ENCODE assay signal across 8 mouse cellular contexts in the genomic region with DNA sequence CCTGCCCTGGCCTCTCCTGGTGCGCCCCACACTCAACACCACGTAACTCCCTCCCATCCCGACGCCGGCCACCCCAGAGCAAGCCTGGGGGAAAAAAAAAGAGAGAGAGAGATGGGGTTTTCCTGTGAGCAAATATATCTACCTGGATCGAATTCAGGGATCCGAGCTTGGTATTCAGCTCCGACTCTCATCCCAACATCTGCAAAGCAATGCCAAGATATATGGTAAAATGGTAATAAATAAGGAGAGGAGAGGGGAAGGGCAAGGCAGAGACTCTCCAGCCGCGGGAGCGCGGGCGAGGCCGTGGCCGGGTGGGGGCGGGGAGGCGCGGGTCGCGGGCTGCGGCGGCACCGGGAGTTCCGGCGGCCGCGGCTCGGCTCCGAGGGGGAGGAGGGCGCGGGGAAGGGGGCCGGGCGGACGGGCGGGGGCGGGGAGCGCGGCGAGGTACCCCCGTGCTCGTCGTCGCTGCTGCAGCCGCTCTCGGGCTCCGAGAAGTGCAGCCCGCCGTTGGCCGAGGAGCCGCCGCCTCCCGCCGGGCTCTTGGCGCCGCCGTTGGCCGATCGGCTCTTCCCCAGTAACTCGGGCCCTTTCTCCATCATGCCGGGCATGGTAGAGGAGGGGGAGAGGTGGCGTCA. TPM values are rescaled to one million over a fixed set of nuclear protein-coding genes. Genes with fewer than 3 reads are reported as not detected.
A peak's percentile ranks its signal among the peaks of the same experiment; 100 is the strongest.
DNase-seq lines count a peak whose midpoint lies in the region; ATAC-seq and TF ChIP-seq lines count a peak whose summit lies in the region.

No protein-coding gene starts in this region.

- TF ChIP-seq EP300 in heart, postnatal 0 days (IDR thresholded peaks at IDR 0.05; ENCODE audit: low read depth) = no peak

- DNase-seq in heart, adult 8-10 months (ENCODE audit: low spot score) = peak; percentile 20
- no peak for DNase-seq in heart, adult 11 months
- DNase-seq in CD4-positive, CD25-positive, alpha-beta regulatory T cell, adult 2 months (ENCODE audit: low read depth, low spot score) = peak; percentile 50
- DNase-seq in adrenal gland, postnatal 36 days = peak; percentile 44 to 67
- DNase-seq in heart, postnatal 0 days (ENCODE audit: low spot score) = peak; percentile 32
- peak; percentile 29 for DNase-seq in retina, postnatal 7 days (ENCODE audit: low read depth, low spot score)
- no peak for DNase-seq in ovary, postnatal 36 days (ENCODE audit: low spot score)

- H3K9ac ChIP-seq in heart, postnatal 0 days (replicated peaks; ENCODE audit: low read depth, low read length) = peak overlapping the region; percentile 74
- peak overlapping the region; percentile 90 for H3K9ac ChIP-seq in liver, embryonic 15.5 days

- no peak for TF ChIP-seq CTCF in heart, postnatal 0 days (IDR thresholded peaks at IDR 0.05; ENCODE audit: low read depth)

- 1% methylated on average over 48 of the region's 61 CpGs for WGBS in heart, postnatal 0 days
- under 1% methylated on average over 31 of the region's 61 CpGs for WGBS in liver, embryonic 15.5 days (ENCODE audit: insufficient replicate concordance)

- H3K36me3 ChIP-seq in heart, postnatal 0 days (replicated peaks; ENCODE audit: control insufficient read depth, insufficient read depth, low read length) = peaks cover 14% of the 10 kb centered on the region; the same call in 1 of the 2 replicates
- H3K36me3 ChIP-seq in liver, embryonic 15.5 days (replicated peaks) = no peaks in the 10 kb centered on the region

- H3K27me3 ChIP-seq in heart, postnatal 0 days (ENCODE audit: control insufficient read depth, insufficient read depth, low read length) = no peaks in the 10 kb centered on the region
- H3K27me3 ChIP-seq in liver, embryonic 15.5 days = no peaks in the 10 kb centered on the region

- peak; percentile 24 for ATAC-seq in heart, postnatal 0 days (ENCODE audit: insufficient read depth, low read depth)
- ATAC-seq in liver, embryonic 15.5 days (ENCODE audit: insufficient read depth) = peak; percentile 45

- no peaks in the 10 kb centered on the region for H3K9me3 ChIP-seq in heart, postnatal 0 days (replicated peaks; ENCODE audit: control insufficient read depth, low read length)
- no peaks in the 10 kb centered on the region for H3K9me3 ChIP-seq in liver, embryonic 15.5 days (replicated peaks)

- peak overlapping the region; percentile 71 for H3K4me3 ChIP-seq in heart, postnatal 0 days (ENCODE audit: low read depth, low read length)
- H3K4me3 ChIP-seq in liver, embryonic 15.5 days (replicated peaks) = peak overlapping the region; percentile 91

- H3K4me2 ChIP-seq in heart, postnatal 0 days (ENCODE audit: low read depth, low read length) = peak overlapping the region; percentile 96
- H3K4me2 ChIP-seq in liver, embryonic 15.5 days = peak overlapping the region; percentile 98

- peaks cover 15% of the 10 kb centered on the region; the same call in 1 of the 2 replicates for H3K4me1 ChIP-seq in heart, postnatal 0 days (ENCODE audit: control insufficient read depth, insufficient read depth)
- H3K4me1 ChIP-seq in liver, embryonic 15.5 days (replicated peaks) = peaks cover 24% of the 10 kb centered on the region

- H3K27ac ChIP-seq in heart, postnatal 0 days (ENCODE audit: low read depth) = peak overlapping the region; percentile 99
- H3K27ac ChIP-seq in liver, embryonic 15.5 days (replicated peaks) = peak overlapping the region; percentile 94

RNA-seq across cellular contexts. Expression of gene Rcor3, which starts 0.5 kb away (rescaled TPM):
- 10 to 100 TPM; 29.7 to 41.6 (median 37.0) TPM for total RNA-seq in heart, adult 8-10 months (2022)
- total RNA-seq in adrenal gland, postnatal 36 days (2021) = 10 to 100 TPM; 24.0 to 27.9 TPM
- total RNA-seq in heart, postnatal 0 days (2014; rRNA removed; ENCODE audit: low replicate concordance) = 19.8 and 24.6 TPM in 2 replicates
- polyA plus RNA-seq in heart, postnatal 0 days (2015; fragmentation: Nextera tagmentation; extraction: Ambion mirVana) = 35.3 and 35.7 TPM in 2 replicates
- 8.9 and 9.0 TPM in 2 replicates for polyA plus RNA-seq in liver, embryonic 15.5 days (2015; fragmentation: Nextera tagmentation; extraction: Ambion mirVana)

RNA-seq across cellular contexts. Expression of gene Traf5, which starts 45.0 kb away (rescaled TPM):
- total RNA-seq in heart, adult 8-10 months (2022) = 1 to 10 TPM; 3.2 to 4.9 (median 4.3) TPM
- total RNA-seq in adrenal gland, postnatal 36 days (2021) = 1 to 10 TPM; 6.5 to 7.0 TPM
- total RNA-seq in heart, postnatal 0 days (2014; rRNA removed; ENCODE audit: low replicate concordance) = 5.7 and 51.1 TPM in 2 replicates
- 13.7 and 14.7 TPM in 2 replicates for polyA plus RNA-seq in heart, postnatal 0 days (2015; fragmentation: Nextera tagmentation; extraction: Ambion mirVana)
- 8.0 and 8.1 TPM in 2 replicates for polyA plus RNA-seq in liver, embryonic 15.5 days (2015; fragmentation: Nextera tagmentation; extraction: Ambion mirVana)

RNA-seq across cellular contexts. Expression of gene Kcnh1, which starts 53.2 kb away (rescaled TPM):
- total RNA-seq in heart, adult 8-10 months (2022) = under 1 TPM; 0.06 to 0.12 (median 0.10) TPM
- total RNA-seq in adrenal gland, postnatal 36 days (2021) = under 1 TPM; 0.16 to 0.36 TPM
- 0.19 and 0.31 TPM in 2 replicates for total RNA-seq in heart, postnatal 0 days (2014; rRNA removed; ENCODE audit: low replicate concordance)
- 0.10 TPM in 2 replicates for polyA plus RNA-seq in heart, postnatal 0 days (2015; fragmentation: Nextera tagmentation; extraction: Ambion mirVana)
- 0.03 TPM in 1 of 2 replicates, not detected in the other for polyA plus RNA-seq in liver, embryonic 15.5 days (2015; fragmentation: Nextera tagmentation; extraction: Ambion mirVana)

Comparison
In these comparisons a context has a peak if more than half of its experiments do, and no peak if none do; other contexts are left out.
1. DNase-seq: peak in heart, adult 8-10 months (single experiment), CD4-positive, CD25-positive, alpha-beta regulatory T cell, adult 2 months (single experiment), adrenal gland, postnatal 36 days (2 of 2), heart, postnatal 0 days (single experiment) and retina, postnatal 7 days (single experiment); none in heart, adult 11 months (single experiment) and ovary, postnatal 36 days (single experiment).